Mouse (Mus musculus) bone marrow macrophage, adult 2 months (primary cell): Measurements from ENCODE around the gene Cxcl9.

Experiments used
- CTCF ChIP-seq: IDR thresholded peaks from 2 replicates; pipeline ENCODE4 v1.5.1; 2012; ENCODE audit warnings: low read depth, mild to moderate bottlenecking, low read length, moderate library complexity
- POLR2A ChIP-seq: IDR thresholded peaks from 2 replicates; pipeline ENCODE4 v1.6.1; 2012; ENCODE audit warnings: mild to moderate bottlenecking, low read depth, low read length, borderline replicate concordance

DNA sequence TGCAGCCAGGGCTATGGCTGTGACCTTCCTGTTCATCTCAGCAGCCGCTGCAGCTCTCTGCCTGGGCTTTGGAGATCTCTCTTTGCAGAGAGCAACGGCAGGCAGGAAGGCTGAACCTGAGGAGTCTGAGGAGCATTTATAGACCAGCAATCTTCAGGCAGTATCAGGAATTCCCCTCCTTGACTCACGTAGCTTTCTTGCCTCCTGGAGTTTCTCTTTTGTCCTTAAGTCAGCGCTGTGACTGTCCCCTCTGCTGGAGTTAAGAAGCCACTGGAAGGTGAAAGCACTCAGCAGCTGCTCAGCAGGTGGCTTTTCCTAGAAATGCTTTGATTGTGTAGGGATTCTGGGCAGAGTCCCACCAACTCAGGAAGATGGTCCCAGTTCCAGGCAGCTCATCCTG lies 35.3 kb upstream of the Cxcl9 start:
- TF ChIP-seq CTCF (no peak), POLR2A (no peak)
